Mouse (Mus musculus) forebrain, postnatal 0 days (tissue): ENCODE measurements around the gene Fam229b. TPM values are rescaled to one million over a fixed set of nuclear protein-coding genes. Genes with fewer than 3 reads are reported as not detected.

Experiments used
- ATAC-seq: fragments of 200-750 bp; cut with Nextera tagmentation; 2 replicates; pipeline ENCODE4 v1.8.0; 2017; ENCODE audit warnings: mild to moderate bottlenecking, moderate library complexity
- DNase-seq: peaks from one replicate; pipeline ENCODE4 v3.0.0-alpha.2; 2015
- H3K27ac ChIP-seq: fragments of 300-500 bp; sonication (generic); 2 replicates; pipeline ENCODE4 v1.5.1; 2014; ENCODE audit warnings: low read depth, mild to moderate bottlenecking, antibody characterized with exemption, low read length, moderate library complexity, mixed read lengths
- H3K27me3 ChIP-seq: fragments of 300-500 bp; sonication (generic); 2 replicates; pipeline ENCODE4 v1.6.1; 2014; ENCODE audit warnings: mild to moderate bottlenecking, low read length, mixed read lengths; ENCODE audit not compliant: insufficient read depth
- H3K36me3 ChIP-seq: fragments of 300-500 bp; sonication (generic); 2 replicates; pipeline ENCODE4 v1.6.1; 2014; ENCODE audit warnings: mild to moderate bottlenecking, moderate library complexity; ENCODE audit not compliant: insufficient read depth
- H3K4me1 ChIP-seq: fragments of 300-500 bp; sonication (generic); 2 replicates; pipeline ENCODE4 v1.6.1; 2014; ENCODE audit warnings: antibody characterized with exemption; ENCODE audit not compliant: insufficient read depth
- H3K4me2 ChIP-seq: fragments of 300-500 bp; sonication (generic); 2 replicates; pipeline ENCODE4 v1.6.1; 2014; ENCODE audit warnings: low read depth, mild to moderate bottlenecking, moderate library complexity
- H3K4me3 ChIP-seq: fragments of 300-500 bp; sonication (generic); 2 replicates; pipeline ENCODE4 v1.5.1; 2014; ENCODE audit warnings: low read depth, low read length, mixed read lengths
- H3K9ac ChIP-seq: fragments of 300-500 bp; sonication (generic); 2 replicates; pipeline ENCODE4 v1.6.1; 2014; ENCODE audit warnings: mild to moderate bottlenecking
- H3K9me3 ChIP-seq: fragments of 300-500 bp; sonication (generic); 2 replicates; pipeline ENCODE4 v1.6.1; 2016; ENCODE audit warnings: low read length
- CTCF ChIP-seq: sonication (generic); IDR thresholded peaks from 2 replicates; pipeline ENCODE4 v1.5.1; 2016; ENCODE audit warnings: antibody characterized with exemption, control low read depth, low read depth
- WGBS: fragments of 180-500 bp; shearing (Covaris S2); extraction: QIAGEN DNeasy Blood & Tissue Kit; methylation state at CpG from one replicate; pipeline ENCODE4 v1.1.7; 2014; 5-methylcytosine and 5-hydroxymethylcytosine counted together
- polyA plus RNA-seq: library from polyadenylated mRNA; unstranded; fragments of >200 nt; fragmentation: Nextera tagmentation; extraction: Ambion mirVana; gene quantifications from 2 replicates; pipeline ENCODE4 v1.2.1, GENCODE M21; 2015
- total RNA-seq: library from RNA; depleted of rRNA; stranded (reverse); fragments of >200 nt; gene quantifications from 2 replicates; pipeline ENCODE4 v1.2.3, GENCODE M21; 2014

The Fam229b gene
- total and polyA plus RNA-seq, 2 experiments from 2014 or later: 25.8 to 43.1 TPM

GRCm38 (mm10) chr10:39137766-39138165 is 4.1 kb upstream of the Fam229b start:
- 93% methylated on average over 3 of the region's 3 CpGs for WGBS
- H3K4me3 ChIP-seq: no peak overlapping the region
- H3K9me3 ChIP-seq: no peaks in the 10 kb centered on the region
- H3K27me3 ChIP-seq: no peaks in the 10 kb centered on the region
- H3K27ac ChIP-seq: no peak overlapping the region
- ATAC-seq: no peak
- no peak overlapping the region for H3K9ac ChIP-seq
- 0 out of 2 replicates have a peak, but pooled peaks cover 5% of the 10 kb centered on the region for H3K4me1 ChIP-seq
- no peak overlapping the region for H3K4me2 ChIP-seq
- peaks cover 20% of the 10 kb centered on the region for H3K36me3 ChIP-seq
- no peak for TF ChIP-seq CTCF
- no peak for DNase-seq

- Histone ChIP-seq H3K9me3 (no peaks in the 10 kb centered on the region), H3K27me3 (no peaks in the 10 kb centered on the region), H3K4me2 (no peak overlapping the region), H3K9ac (no peak overlapping the region), H3K36me3 (peaks cover 3% of the 10 kb centered on the region; the same call in 1 of the 2 replicates), H3K4me3 (no peak overlapping the region), H3K4me1 (no peaks in the 10 kb centered on the region), H3K27ac (no peak overlapping the region)
- 33% methylated on average over 4 of the region's 4 CpGs for WGBS
- ATAC-seq: peak; percentile 88
- peak; percentile 65 for TF ChIP-seq CTCF
- peak; percentile 51 for DNase-seq
Measured at GRCm38 (mm10) chr10:39121412-39121811, 12.3 kb downstream of the Fam229b start.

GRCm38 (mm10) chr10:39109489-39109874 is 24.2 kb downstream of the Fam229b start:
- H3K9ac ChIP-seq: no peak overlapping the region
- H3K36me3 ChIP-seq: no peaks in the 10 kb centered on the region
- H3K27ac ChIP-seq: no peak overlapping the region
- H3K4me3 ChIP-seq: no peak overlapping the region
- no peaks in the 10 kb centered on the region for H3K4me1 ChIP-seq
- no peaks in the 10 kb centered on the region for H3K27me3 ChIP-seq
- TF ChIP-seq CTCF: no peak
- 60% methylated on average over 4 of the region's 4 CpGs for WGBS
- ATAC-seq: no peak
- no peak for DNase-seq
- H3K4me2 ChIP-seq: no peak overlapping the region
- no peaks in the 10 kb centered on the region for H3K9me3 ChIP-seq

- no peak overlapping the region for H3K4me2 ChIP-seq
- H3K27me3 ChIP-seq: no peaks in the 10 kb centered on the region
- no peak overlapping the region for H3K27ac ChIP-seq
- H3K4me3 ChIP-seq: no peak overlapping the region
- H3K9me3 ChIP-seq: no peaks in the 10 kb centered on the region
- H3K4me1 ChIP-seq: no peaks in the 10 kb centered on the region
- no peak overlapping the region for H3K9ac ChIP-seq
- 59% methylated on average over 10 of the region's 10 CpGs for WGBS
- TF ChIP-seq CTCF: no peak
- ATAC-seq (no peak), DNase-seq (no peak)
- H3K36me3 ChIP-seq: no peaks in the 10 kb centered on the region
Measured at GRCm38 (mm10) chr10:39108837-39109488, 24.8 kb downstream of the Fam229b start.

GRCm38 (mm10) chr10:39106935-39107334 is 26.8 kb downstream of the Fam229b start:
- ATAC-seq (no peak), DNase-seq (no peak)
- H3K27me3 ChIP-seq: no peaks in the 10 kb centered on the region
- H3K27ac ChIP-seq: no peak overlapping the region
- no peaks in the 10 kb centered on the region for H3K9me3 ChIP-seq
- 25% methylated on average over 4 of the region's 4 CpGs for WGBS
- no peaks in the 10 kb centered on the region for H3K4me1 ChIP-seq
- H3K4me3 ChIP-seq: no peak overlapping the region
- no peak overlapping the region for H3K4me2 ChIP-seq
- no peak for TF ChIP-seq CTCF
- no peaks in the 10 kb centered on the region for H3K36me3 ChIP-seq
- no peak overlapping the region for H3K9ac ChIP-seq

- no peaks in the 10 kb centered on the region for H3K4me1 ChIP-seq
- H3K27ac ChIP-seq: no peak overlapping the region
- 45% methylated on average over 3 of the region's 3 CpGs for WGBS
- H3K36me3 ChIP-seq: no peaks in the 10 kb centered on the region
- TF ChIP-seq CTCF: no peak
- ATAC-seq (no peak), DNase-seq (no peak)
- H3K27me3 ChIP-seq: no peaks in the 10 kb centered on the region
- H3K9me3 ChIP-seq: no peaks in the 10 kb centered on the region
- no peak overlapping the region for H3K4me2 ChIP-seq
- no peak overlapping the region for H3K9ac ChIP-seq
- H3K4me3 ChIP-seq: no peak overlapping the region
Measured at GRCm38 (mm10) chr10:39106413-39106812, 27.3 kb downstream of the Fam229b start.

GRCm38 (mm10) chr10:39104803-39105449 is 28.8 kb downstream of the Fam229b start:
- Histone ChIP-seq H3K4me3 (no peak overlapping the region), H3K36me3 (no peaks in the 10 kb centered on the region), H3K4me1 (no peaks in the 10 kb centered on the region), H3K27ac (no peak overlapping the region), H3K9ac (no peak overlapping the region), H3K4me2 (no peak overlapping the region), H3K27me3 (no peaks in the 10 kb centered on the region), H3K9me3 (no peaks in the 10 kb centered on the region)
- 93% methylated on average over 8 of the region's 8 CpGs for WGBS
- DNase-seq (no peak), ATAC-seq (peak; percentile 43; the same call in 1 of the 2 replicates)
- TF ChIP-seq CTCF: peak; percentile 40
